In the genomic region with DNA sequence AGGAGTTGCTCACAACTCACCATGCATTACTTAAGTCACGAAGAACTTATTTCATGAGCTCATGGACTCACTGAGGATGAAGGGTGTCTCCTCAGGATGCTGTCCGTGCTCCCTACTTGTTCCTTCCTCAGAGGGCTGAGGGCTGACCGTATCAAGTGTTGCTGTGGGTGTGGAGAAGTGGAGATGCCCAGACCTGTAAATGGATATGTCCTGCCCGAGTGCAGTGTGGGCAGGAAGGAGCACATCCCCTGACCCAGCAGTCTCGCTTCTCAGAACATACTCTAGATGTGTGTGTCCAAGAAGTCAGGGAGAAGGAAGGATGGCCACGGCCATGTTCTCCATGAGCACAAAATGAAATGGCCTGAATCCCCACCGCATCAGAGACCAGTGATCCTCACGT, we compare ENCODE assay signal across 21 mouse cellular contexts. TPM values are rescaled to one million over a fixed set of nuclear protein-coding genes. Genes with fewer than 3 reads are reported as not detected.
DNase-seq lines count a peak whose midpoint lies in the region; TF ChIP-seq lines count a peak whose summit lies in the region.
"Had no signal": no experiment of that assay in that cellular context is flagged by ENCODE, and none has a peak within 500 bp of the region (broad histone marks: within the 10 kb centered on the region; RNA-seq: fewer than 3 reads in every experiment).

No protein-coding gene starts in this region.

- no peak overlapping the region for H3K4me3 ChIP-seq in gastrocnemius, adult 2 months
- H3K4me3 ChIP-seq: embryonic facial prominence, embryonic 10.5 days; embryonic facial prominence, embryonic 12.5 days; forebrain, embryonic 13.5 days; forebrain, embryonic 15.5 days had no signal

- peak; percentile 78 for DNase-seq in gastrocnemius, adult 2 months
- DNase-seq in gastrocnemius, postnatal 10 days = no peak
- DNase-seq in gastrocnemius, adult 8-10 months (ENCODE audit: low spot score in 2 of 2) = peak; percentile 41 to 66
- peak; percentile 20 for DNase-seq in gastrocnemius, postnatal 14 days
- peak; percentile 91 for DNase-seq in skeletal muscle tissue, adult 2 months (ENCODE audit: low read depth, low spot score)
- no peak for DNase-seq in cerebellum, postnatal 4 days (ENCODE audit: low spot score in 2 of 2)
- DNase-seq in T-cell, adult 2 months (ENCODE audit: low spot score) = no peak
- DNase-seq: adrenal gland, adult 2 months; adrenal gland, postnatal 10 days; adrenal gland, postnatal 25 days; cerebellum, adult 11 months; cerebellum, adult 18-20 months; cerebellum, adult 8-10 months; cerebellum, adult 9-11 months; cerebellum, postnatal 14 days; cerebellum, postnatal 36 days; forebrain, postnatal 0 days had no signal

- no peak for TF ChIP-seq CTCF in gastrocnemius, adult 2 months (IDR thresholded peaks at IDR 0.05)

- intact Hi-C loops in gastrocnemius, adult 2 months (cut with DNase I) = no loop called here
- intact Hi-C loops in gastrocnemius, postnatal 14 days (cut with DNase I; ENCODE audit: low total_unique reads) = no loop called here

- H3K27ac ChIP-seq in gastrocnemius, adult 2 months = peak overlapping the region; percentile 90
- H3K27ac ChIP-seq: embryonic facial prominence, embryonic 10.5 days; embryonic facial prominence, embryonic 12.5 days; forebrain, embryonic 13.5 days; forebrain, embryonic 15.5 days had no signal

RNA-seq across cellular contexts. Expression of a gene that starts 38.3 kb away (rescaled TPM):
- 10 to 100 TPM; 23.3 to 33.0 TPM for total RNA-seq in gastrocnemius, adult 2 months (2021)
- total RNA-seq in gastrocnemius, postnatal 10 days (2021) = 10 to 100 TPM; 39.5 TPM
- 10 to 100 TPM; 24.7 to 25.9 (median 25.6) TPM for total RNA-seq in gastrocnemius, adult 8-10 months (2022)
- 10 to 100 TPM; 27.4 to 33.3 TPM for total RNA-seq in gastrocnemius, postnatal 14 days (2021)

Comparison
In these comparisons a context has a peak if more than half of its experiments do, and no peak if none do; other contexts are left out.
1. DNase-seq: peak in gastrocnemius, adult 2 months (single experiment), gastrocnemius, adult 8-10 months (2 of 2), gastrocnemius, postnatal 14 days (single experiment) and skeletal muscle tissue, adult 2 months (single experiment); none in gastrocnemius, postnatal 10 days (single experiment), cerebellum, postnatal 4 days (0 of 2) and T-cell, adult 2 months (single experiment).